ENCODE assay signal across 25 mouse cellular contexts in genomic region chr13:5964626-5965025, GRCm38 (mm10).
DNase-seq lines count a peak whose midpoint lies in the region; ATAC-seq and TF ChIP-seq lines count a peak whose summit lies in the region.
"Had no signal": no experiment of that assay in that cellular context is flagged by ENCODE, and none has a peak within 500 bp of the region (broad histone marks: within the 10 kb centered on the region; RNA-seq: fewer than 3 reads in every experiment).

No protein-coding gene starts in this region.

- no peaks in the 10 kb centered on the region for H3K9me3 ChIP-seq in kidney, embryonic 16.5 days (ENCODE audit: low read length)
- H3K9me3 ChIP-seq in midbrain, postnatal 0 days (ENCODE audit: low read length), result no peaks in the 10 kb centered on the region
- no peaks in the 10 kb centered on the region for H3K9me3 ChIP-seq in midbrain, embryonic 10.5 days (replicated peaks)
- H3K9me3 ChIP-seq: embryonic facial prominence, embryonic 13.5 days; embryonic facial prominence, embryonic 15.5 days; forebrain, embryonic 10.5 days; forebrain, embryonic 12.5 days; G1E had no signal

- TF ChIP-seq POLR2A in kidney, adult 2 months (IDR thresholded peaks at IDR 0.05; ENCODE audit: low read depth, low read length), result no peak

- H3K27ac ChIP-seq in kidney, adult 2 months (ENCODE audit: insufficient read depth, low read depth, low read length), result no peak overlapping the region
- H3K27ac ChIP-seq in kidney, embryonic 16.5 days (ENCODE audit: low read length), result no peak overlapping the region
- H3K27ac ChIP-seq in midbrain, postnatal 0 days (ENCODE audit: low read depth, low read length), result no peak overlapping the region
- no peak overlapping the region for H3K27ac ChIP-seq in midbrain, embryonic 10.5 days (replicated peaks)
- H3K27ac ChIP-seq: embryonic facial prominence, embryonic 13.5 days; embryonic facial prominence, embryonic 15.5 days; forebrain, embryonic 10.5 days; forebrain, embryonic 12.5 days had no signal

- no peak overlapping the region for H3K9ac ChIP-seq in kidney, embryonic 16.5 days (replicated peaks; ENCODE audit: low read length)
- no peak overlapping the region for H3K9ac ChIP-seq in midbrain, postnatal 0 days (replicated peaks; ENCODE audit: low read length, poor library complexity, severe bottlenecking)
- H3K9ac ChIP-seq: embryonic facial prominence, embryonic 13.5 days; embryonic facial prominence, embryonic 15.5 days; forebrain, embryonic 12.5 days had no signal

- 39% methylated on average over 1 of the region's 1 CpGs for WGBS in kidney, adult 2 months
- 65% methylated on average over 1 of the region's 1 CpGs for WGBS in kidney, embryonic 16.5 days
- WGBS in midbrain, postnatal 0 days, result 66% methylated on average over 1 of the region's 1 CpGs
- WGBS in midbrain, embryonic 10.5 days, result 95% methylated on average over 1 of the region's 1 CpGs

- TF ChIP-seq CTCF in kidney, adult 2 months (conservative IDR thresholded peaks at IDR 0.05; ENCODE audit: insufficient read depth, insufficient read length, low read depth, low read length), result no peak
- TF ChIP-seq CTCF in midbrain, postnatal 0 days (IDR thresholded peaks at IDR 0.05), result no peak

- no peaks in the 10 kb centered on the region for H3K36me3 ChIP-seq in kidney, adult 2 months (ENCODE audit: control insufficient read depth, insufficient read depth, low read length)
- no peaks in the 10 kb centered on the region for H3K36me3 ChIP-seq in kidney, embryonic 16.5 days (ENCODE audit: insufficient read depth, low read length)
- no peaks in the 10 kb centered on the region for H3K36me3 ChIP-seq in midbrain, postnatal 0 days (ENCODE audit: insufficient read depth, low read length)
- no peaks in the 10 kb centered on the region for H3K36me3 ChIP-seq in midbrain, embryonic 10.5 days
- H3K36me3 ChIP-seq: embryonic facial prominence, embryonic 13.5 days; embryonic facial prominence, embryonic 15.5 days; forebrain, embryonic 10.5 days; forebrain, embryonic 12.5 days; G1E had no signal

- no peak overlapping the region for H3K4me2 ChIP-seq in kidney, embryonic 16.5 days (replicated peaks; ENCODE audit: low read depth, low read length)
- no peak overlapping the region for H3K4me2 ChIP-seq in midbrain, postnatal 0 days (ENCODE audit: low read depth, low read length, poor library complexity, severe bottlenecking)
- H3K4me2 ChIP-seq: embryonic facial prominence, embryonic 13.5 days; embryonic facial prominence, embryonic 15.5 days; forebrain, embryonic 12.5 days had no signal

- no peaks in the 10 kb centered on the region for H3K4me1 ChIP-seq in kidney, adult 2 months (ENCODE audit: control insufficient read depth, insufficient read depth, low read length)
- H3K4me1 ChIP-seq in kidney, embryonic 16.5 days (ENCODE audit: insufficient read depth, low read length), result no peaks in the 10 kb centered on the region
- no peaks in the 10 kb centered on the region for H3K4me1 ChIP-seq in midbrain, postnatal 0 days (ENCODE audit: insufficient read depth, low read length)
- no peaks in the 10 kb centered on the region for H3K4me1 ChIP-seq in midbrain, embryonic 10.5 days
- H3K4me1 ChIP-seq: embryonic facial prominence, embryonic 13.5 days; embryonic facial prominence, embryonic 15.5 days; forebrain, embryonic 10.5 days; forebrain, embryonic 12.5 days had no signal

- H3K4me3 ChIP-seq in kidney, adult 2 months (ENCODE audit: insufficient read depth, low read depth, low read length), result no peak overlapping the region
- no peak overlapping the region for H3K4me3 ChIP-seq in kidney, embryonic 16.5 days (ENCODE audit: low read length)
- H3K4me3 ChIP-seq in midbrain, postnatal 0 days (ENCODE audit: low read depth, low read length), result no peak overlapping the region
- H3K4me3 ChIP-seq in midbrain, embryonic 10.5 days, result no peak overlapping the region
- H3K4me3 ChIP-seq: embryonic facial prominence, embryonic 13.5 days; embryonic facial prominence, embryonic 15.5 days; erythroblast, embryonic 14.5 days; forebrain, embryonic 10.5 days; forebrain, embryonic 12.5 days had no signal

- no peaks in the 10 kb centered on the region for H3K27me3 ChIP-seq in kidney, adult 2 months (replicated peaks; ENCODE audit: control insufficient read depth, insufficient read depth, low read length)
- no peaks in the 10 kb centered on the region for H3K27me3 ChIP-seq in kidney, embryonic 16.5 days (ENCODE audit: insufficient read depth, low read length)
- H3K27me3 ChIP-seq in midbrain, postnatal 0 days (ENCODE audit: insufficient read depth, low read length), result no peaks in the 10 kb centered on the region
- H3K27me3 ChIP-seq in midbrain, embryonic 10.5 days (ENCODE audit: low read depth, poor library complexity, severe bottlenecking), result no peaks in the 10 kb centered on the region
- H3K27me3 ChIP-seq: CH12.LX; embryonic facial prominence, embryonic 13.5 days; embryonic facial prominence, embryonic 15.5 days; forebrain, embryonic 12.5 days had no signal

- peak; percentile 59 to 65 for DNase-seq in cerebellum, postnatal 10 days
- no peak for DNase-seq in cerebellum, adult 8-10 months
- peak; percentile 10 for DNase-seq in kidney, adult 2 months
- DNase-seq in midbrain, postnatal 0 days (ENCODE audit: low spot score), result peak; percentile 5
- DNase-seq in midbrain, embryonic 10.5 days (ENCODE audit: low spot score), result no peak
- DNase-seq: adrenal gland, adult 2 months; adrenal gland, postnatal 10 days; adrenal gland, postnatal 25 days; B cell, adult 2 months; cerebellum, adult 11 months; cerebellum, adult 18-20 months; cerebellum, adult 9-10 months; cerebellum, postnatal 36 days; embryo, embryonic 11 days had no signal

- ATAC-seq in kidney, embryonic 16.5 days (ENCODE audit: low FRiP score, low TSS enrichment), result no peak
- ATAC-seq in midbrain, postnatal 0 days (ENCODE audit: low FRiP score), result no peak
- ATAC-seq: CD4-positive, CD25-positive, alpha-beta regulatory T cell, adult 4 months; forebrain, embryonic 14.5 days; forebrain, embryonic 16.5 days had no signal

Comparison
In these comparisons a context has a peak if more than half of its experiments do, and no peak if none do; other contexts are left out.
1. DNase-seq: peak in cerebellum, postnatal 10 days (2 of 2), kidney, adult 2 months (single experiment) and midbrain, postnatal 0 days (single experiment); none in cerebellum, adult 8-10 months (single experiment) and midbrain, embryonic 10.5 days (single experiment).